Mouse (Mus musculus) heart, embryonic 10.5 days (tissue): Measurements from ENCODE around the gene Prkca. TPM values are rescaled to one million over a fixed set of nuclear protein-coding genes. Genes with fewer than 3 reads are reported as not detected.
"Not testable (repeated sequence)": the region's sequence is repeated elsewhere in the genome, so short reads cannot be mapped to it uniquely, and the experiment has no call there.

Experiments
- DNase-seq: peaks from one replicate; pipeline ENCODE4 v3.0.0-alpha.2; 2017; ENCODE audit warnings: low spot score
- H3K27ac ChIP-seq: fragments of 300-500 bp; sonication (generic); 2 replicates; pipeline ENCODE4 v1.5.1; 2016; ENCODE audit warnings: mild to moderate bottlenecking
- H3K27me3 ChIP-seq: fragments of 300-500 bp; sonication (generic); 2 replicates; pipeline ENCODE4 v1.6.1; 2016; ENCODE audit warnings: mild to moderate bottlenecking; ENCODE audit not compliant: poor library complexity, insufficient read depth, severe bottlenecking
- H3K36me3 ChIP-seq: fragments of 300-500 bp; sonication (generic); 2 replicates; pipeline ENCODE4 v1.6.1; 2016; ENCODE audit warnings: mild to moderate bottlenecking, moderate library complexity
- H3K4me1 ChIP-seq: fragments of 300-500 bp; sonication (generic); 2 replicates; pipeline ENCODE4 v1.6.1; 2016; ENCODE audit warnings: mild to moderate bottlenecking
- H3K4me3 ChIP-seq: fragments of 300-500 bp; sonication (generic); 2 replicates; pipeline ENCODE4 v1.5.1; 2016; ENCODE audit warnings: mild to moderate bottlenecking, moderate library complexity
- H3K9me3 ChIP-seq: fragments of 300-500 bp; sonication (generic); 2 replicates; pipeline ENCODE4 v1.6.1; 2016; ENCODE audit warnings: mild to moderate bottlenecking, moderate library complexity
- WGBS: fragments of 180-500 bp; shearing (Covaris S2); methylation state at CpG from one replicate; pipeline ENCODE4 v1.1.7; 2016; 5-methylcytosine and 5-hydroxymethylcytosine counted together
- polyA plus RNA-seq: library from polyadenylated mRNA; unstranded; fragments of >200 nt; fragmentation: Nextera tagmentation; extraction: Ambion mirVana; gene quantifications from 2 replicates; pipeline ENCODE4 v1.2.1, GENCODE M21; 2016

Prkca gene
- polyA plus RNA-seq, 1 experiment from 2014 or later: 11.3 TPM

DNA sequence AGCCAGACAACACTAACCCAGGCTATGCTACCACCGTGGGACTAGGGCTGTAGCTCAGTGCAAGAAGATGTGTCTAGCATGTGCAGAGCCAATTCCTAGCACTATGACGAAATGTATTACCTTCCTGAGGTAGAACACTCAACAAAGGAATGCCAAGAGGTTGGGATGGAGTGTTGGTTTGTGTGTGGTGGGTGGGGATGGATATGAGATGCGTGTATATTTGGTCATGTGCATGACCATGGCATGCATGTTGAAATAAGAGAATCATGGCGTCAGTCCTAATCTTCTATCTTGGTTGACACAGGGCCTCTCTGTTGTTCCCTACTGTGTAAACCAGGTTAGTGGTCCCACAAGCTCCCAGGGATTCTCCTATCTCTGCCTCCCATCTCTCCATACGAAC is 225.5 kb downstream of the Prkca start:
- no peak overlapping the region for H3K4me3 ChIP-seq
- H3K36me3 ChIP-seq: no peaks in the 10 kb centered on the region
- DNase-seq: no peak
- no peaks in the 10 kb centered on the region for H3K9me3 ChIP-seq
- H3K4me1 ChIP-seq: peaks cover 18% of the 10 kb centered on the region
- H3K27ac ChIP-seq: no peak overlapping the region
- H3K27me3 ChIP-seq: no peaks in the 10 kb centered on the region
- 87% methylated on average over 5 of the region's 5 CpGs for WGBS

DNA sequence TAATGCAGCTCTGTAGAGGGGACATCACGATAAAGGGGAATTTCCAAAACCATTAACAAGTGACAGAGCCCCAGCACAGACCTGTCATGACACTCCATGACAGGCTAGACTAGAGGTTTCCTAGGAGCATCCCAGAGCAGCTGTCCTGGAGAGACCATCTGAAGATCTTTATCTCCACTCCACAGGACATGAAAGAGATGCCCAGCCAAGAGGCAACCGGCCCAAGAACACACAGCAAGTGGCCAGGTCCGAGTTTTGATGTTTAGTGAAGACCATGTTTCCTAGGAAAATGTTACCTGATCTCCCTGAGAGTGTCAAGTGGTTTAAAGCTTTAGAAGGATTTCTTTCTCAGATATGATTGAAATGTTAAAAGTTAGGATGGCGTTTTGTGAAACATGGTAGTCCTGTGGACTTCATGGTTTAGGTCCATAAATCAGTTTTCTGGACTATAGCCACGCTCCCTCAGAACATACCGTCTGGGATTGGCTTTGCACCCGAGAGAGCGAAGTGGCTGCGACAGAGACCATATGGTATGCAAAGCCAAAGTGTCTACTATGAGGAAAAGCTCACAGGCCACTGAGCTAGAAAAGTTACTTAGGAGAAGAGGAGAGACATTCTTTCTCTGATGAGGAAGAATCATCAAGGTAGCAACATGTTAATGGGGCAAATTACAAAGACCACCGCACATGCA is 226.2 kb downstream of the Prkca start:
- no peaks in the 10 kb centered on the region for H3K9me3 ChIP-seq
- H3K4me3 ChIP-seq: no peak overlapping the region
- no peak for DNase-seq
- WGBS: 88% methylated on average over 10 of the region's 10 CpGs
- no peak overlapping the region for H3K27ac ChIP-seq
- H3K27me3 ChIP-seq: no peaks in the 10 kb centered on the region
- peaks cover 17% of the 10 kb centered on the region for H3K4me1 ChIP-seq
- H3K36me3 ChIP-seq: no peaks in the 10 kb centered on the region

DNA sequence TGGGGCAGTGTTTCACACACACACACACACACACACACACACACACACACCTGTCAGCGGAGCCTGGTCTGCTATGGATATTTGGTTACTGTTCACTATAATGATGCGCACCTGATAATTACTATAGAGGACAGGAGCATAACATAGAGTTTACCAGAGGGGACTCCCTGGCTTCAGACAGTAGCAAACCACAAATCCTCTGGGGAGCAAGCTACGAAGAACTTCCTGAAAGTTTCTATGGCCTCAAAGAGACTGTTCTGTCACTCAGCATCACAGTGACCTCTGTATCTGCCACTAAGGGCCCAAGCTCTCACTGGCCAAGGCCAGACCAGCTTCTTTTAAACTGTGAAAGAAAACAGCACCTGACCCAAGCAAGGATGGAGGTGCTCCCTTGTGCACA is 229.6 kb downstream of the Prkca start:
- no peak overlapping the region for H3K27ac ChIP-seq
- WGBS: 80% methylated on average over 3 of the region's 3 CpGs
- peaks cover 6% of the 10 kb centered on the region; the same call in 1 of the 2 replicates for H3K4me1 ChIP-seq
- DNase-seq: no peak
- H3K9me3 ChIP-seq: no peaks in the 10 kb centered on the region
- H3K36me3 ChIP-seq: no peaks in the 10 kb centered on the region
- H3K4me3 ChIP-seq: no peak overlapping the region
- H3K27me3 ChIP-seq: no peaks in the 10 kb centered on the region

DNA sequence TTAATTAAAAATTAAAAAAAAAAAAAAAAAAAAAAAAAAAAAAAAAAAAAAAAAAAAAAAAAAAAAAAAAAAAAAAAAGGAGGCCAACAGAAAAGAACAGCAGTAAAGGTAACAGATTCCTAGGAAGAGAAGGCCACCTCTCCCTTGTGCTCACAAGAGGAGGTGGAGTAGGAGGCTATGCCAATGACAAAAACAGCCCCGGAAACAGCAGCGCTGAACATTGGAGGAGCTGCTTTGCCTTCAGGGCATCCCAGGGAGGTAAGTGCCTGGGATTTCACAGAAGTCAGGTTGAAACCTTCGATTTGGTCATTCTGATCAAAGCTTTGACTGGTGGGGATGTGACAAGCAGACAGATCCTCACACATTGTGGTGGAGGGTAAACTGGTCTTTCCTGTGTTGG is 231.3 kb downstream of the Prkca start:
- H3K4me1 ChIP-seq: no peaks in the 10 kb centered on the region
- H3K36me3 ChIP-seq: no peaks in the 10 kb centered on the region
- no peak overlapping the region for H3K27ac ChIP-seq
- DNase-seq: no peak
- WGBS: 77% methylated on average over 3 of the region's 3 CpGs
- H3K4me3 ChIP-seq: no peak overlapping the region
- H3K27me3 ChIP-seq: no peaks in the 10 kb centered on the region
- no peaks in the 10 kb centered on the region for H3K9me3 ChIP-seq

DNA sequence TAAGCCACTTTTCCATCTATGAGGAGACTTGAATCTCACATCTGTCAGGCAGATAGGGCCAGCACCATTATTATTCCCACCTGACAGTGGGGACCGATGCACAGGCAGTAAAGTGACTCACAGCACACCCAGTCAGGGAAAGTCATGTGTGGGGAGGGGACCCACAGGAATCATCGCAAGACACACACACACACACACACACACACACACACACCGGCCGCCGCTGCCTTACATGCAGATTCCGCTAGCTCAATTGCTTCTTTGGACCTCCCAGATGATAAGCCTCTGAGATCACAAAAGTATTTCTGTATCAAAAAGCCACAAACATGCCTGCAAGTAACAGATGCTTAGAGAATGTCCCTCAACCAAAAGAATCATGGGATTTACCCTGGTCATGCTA is 239.6 kb downstream of the Prkca start:
- DNase-seq: no peak
- 79% methylated on average over 6 of the region's 6 CpGs for WGBS
- Histone ChIP-seq H3K27ac (no peak overlapping the region), H3K36me3 (no peaks in the 10 kb centered on the region), H3K4me3 (no peak overlapping the region), H3K27me3 (no peaks in the 10 kb centered on the region), H3K4me1 (peaks cover 12% of the 10 kb centered on the region; the same call in 1 of the 2 replicates), H3K9me3 (no peaks in the 10 kb centered on the region)

DNA sequence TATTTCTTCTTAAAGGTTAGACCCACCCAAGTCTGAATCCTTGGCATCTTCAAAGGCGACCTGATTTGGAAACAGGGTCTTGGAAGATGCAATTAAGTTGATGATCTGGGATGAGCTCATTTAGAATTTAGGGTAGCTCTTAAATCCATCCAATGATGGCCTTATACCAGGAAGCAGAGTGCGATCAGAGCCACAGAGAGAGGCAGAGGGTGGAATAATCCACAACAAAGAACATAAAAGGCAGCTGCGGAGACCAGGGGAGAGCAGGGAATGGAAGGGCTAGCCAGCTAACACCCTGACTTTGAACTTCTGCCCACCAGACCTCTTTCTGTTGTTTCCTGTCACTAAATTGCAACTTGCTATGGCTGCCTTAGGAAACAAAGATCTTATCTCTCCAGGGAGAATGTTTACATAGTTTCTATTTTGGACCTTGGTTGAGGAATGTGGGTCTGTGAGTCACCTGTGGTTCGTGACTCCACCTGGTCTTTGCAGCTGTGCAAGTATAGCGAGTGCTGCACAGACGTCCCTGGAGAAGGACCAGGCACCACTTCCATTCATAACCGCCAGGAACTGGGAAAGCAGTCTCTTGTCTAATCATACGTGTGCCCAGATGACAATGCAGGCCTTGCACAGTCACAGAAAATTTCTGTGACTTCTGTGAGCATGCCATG is 242.3 kb downstream of the Prkca start:
- Histone ChIP-seq H3K27me3 (no peaks in the 10 kb centered on the region), H3K36me3 (no peaks in the 10 kb centered on the region), H3K9me3 (no peaks in the 10 kb centered on the region), H3K4me3 (no peak overlapping the region), H3K4me1 (peaks cover 16% of the 10 kb centered on the region; the same call in 1 of the 2 replicates), H3K27ac (no peak overlapping the region)
- WGBS: 67% methylated on average over 8 of the region's 8 CpGs
- no peak for DNase-seq

DNA sequence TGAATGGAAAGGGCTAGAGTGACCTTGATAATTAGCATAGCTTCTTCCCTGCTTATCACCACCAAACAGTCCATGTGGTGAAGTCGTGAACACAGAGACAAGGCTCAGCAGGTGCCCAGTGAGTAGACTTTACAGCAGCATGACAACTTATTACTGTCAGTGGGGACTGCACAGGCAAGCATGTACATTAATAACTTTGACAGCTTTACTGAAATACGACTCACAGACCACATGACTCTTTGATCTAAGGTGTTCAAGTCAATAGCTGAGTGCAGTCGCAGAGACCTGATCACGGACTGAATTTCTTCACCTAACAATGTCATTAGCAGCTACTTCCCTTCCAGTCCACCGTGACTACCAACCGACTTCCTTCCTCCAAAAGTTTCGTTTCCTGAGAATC is 245.4 kb downstream of the Prkca start:
- no peak overlapping the region for H3K4me3 ChIP-seq
- H3K9me3 ChIP-seq: no peaks in the 10 kb centered on the region
- DNase-seq: no peak
- H3K27ac ChIP-seq: no peak overlapping the region
- no peaks in the 10 kb centered on the region for H3K27me3 ChIP-seq
- H3K36me3 ChIP-seq: no peaks in the 10 kb centered on the region
- whole genome bisulfite sequencing: 73% methylated on average over 7 of the region's 7 CpGs
- peaks cover 13% of the 10 kb centered on the region; the same call in 1 of the 2 replicates for H3K4me1 ChIP-seq

DNA sequence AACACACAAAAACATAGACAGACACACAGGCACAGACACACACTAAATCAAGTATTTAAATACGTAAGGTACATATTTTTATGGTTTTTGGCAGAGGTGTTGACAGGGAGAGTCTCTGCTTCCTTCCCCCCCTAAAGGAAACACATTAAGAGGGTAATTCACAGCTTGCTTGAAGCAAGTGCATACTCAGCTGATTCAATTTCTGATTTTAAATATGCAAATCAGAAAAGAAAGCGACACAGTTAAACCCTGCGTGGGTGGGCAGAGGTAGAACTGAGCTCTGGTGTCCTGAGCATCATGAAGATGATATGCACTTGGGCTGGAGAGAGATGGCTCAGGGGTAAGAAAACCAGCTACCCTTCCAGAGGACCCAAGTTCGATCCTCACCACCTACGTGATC is 248.9 kb downstream of the Prkca start:
- Histone ChIP-seq H3K27me3 (no peaks in the 10 kb centered on the region), H3K36me3 (no peaks in the 10 kb centered on the region), H3K27ac (no peak overlapping the region), H3K4me1 (peaks cover 12% of the 10 kb centered on the region), H3K9me3 (no peaks in the 10 kb centered on the region), H3K4me3 (no peak overlapping the region)
- DNase-seq: no peak
- WGBS: 93% methylated on average over 5 of the region's 5 CpGs

DNA sequence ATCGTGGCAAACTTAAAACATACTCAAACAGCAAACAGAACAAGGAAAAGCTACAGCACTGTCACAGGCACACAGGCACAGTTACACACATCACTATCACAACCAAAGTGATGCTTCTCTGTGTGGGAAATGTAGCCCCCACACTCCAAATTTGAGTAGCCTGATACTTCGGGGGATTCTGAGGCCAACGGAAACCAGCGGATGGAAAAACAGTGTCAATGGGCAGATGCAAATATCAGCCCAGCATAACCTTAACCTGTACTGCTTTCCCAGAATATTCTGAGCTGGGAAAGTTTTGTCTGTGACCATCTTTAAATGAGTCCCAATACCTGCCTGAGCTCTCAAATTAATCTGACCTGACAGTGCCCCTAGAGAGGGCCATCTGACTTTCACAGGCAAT is 250.5 kb downstream of the Prkca start:
- no peaks in the 10 kb centered on the region for H3K9me3 ChIP-seq

DNA sequence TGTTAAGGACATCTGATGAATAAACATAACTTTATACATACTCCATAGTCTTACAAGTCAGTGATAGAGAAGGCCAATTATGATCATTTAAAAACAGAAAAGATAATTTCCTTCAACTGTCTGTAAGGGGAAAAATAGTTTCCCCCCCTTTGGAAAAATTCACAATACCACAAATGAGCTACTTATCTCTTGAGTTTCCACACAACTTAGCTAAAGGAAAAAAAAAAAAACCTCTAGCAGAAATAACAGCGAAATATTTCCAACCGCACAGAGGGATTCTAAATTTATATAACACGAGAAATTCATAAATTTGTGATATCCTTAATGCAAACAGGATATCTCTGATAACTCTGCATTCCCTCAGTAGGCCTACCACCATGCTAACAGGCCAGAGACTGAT is 252.5 kb downstream of the Prkca start:
- H3K4me1 ChIP-seq: peaks cover 8% of the 10 kb centered on the region
- H3K27me3 ChIP-seq: no peaks in the 10 kb centered on the region
- H3K36me3 ChIP-seq: no peaks in the 10 kb centered on the region
- no peak overlapping the region for H3K4me3 ChIP-seq
- DNase-seq: no peak
- no peaks in the 10 kb centered on the region for H3K9me3 ChIP-seq
- peak overlapping the region; percentile 75; the same call in 1 of the 2 replicates for H3K27ac ChIP-seq
- WGBS: 86% methylated on average over 3 of the region's 3 CpGs

More for the DNA sequence above, 250.5 kb downstream of the Prkca start:
- no peaks in the 10 kb centered on the region for H3K27me3 ChIP-seq
- no peak overlapping the region for H3K27ac ChIP-seq
- no peak for DNase-seq
- H3K4me1 ChIP-seq: peaks cover 9% of the 10 kb centered on the region
- no peaks in the 10 kb centered on the region for H3K36me3 ChIP-seq
- H3K4me3 ChIP-seq: no peak overlapping the region
- 82% methylated on average over 4 of the region's 4 CpGs for WGBS

DNA sequence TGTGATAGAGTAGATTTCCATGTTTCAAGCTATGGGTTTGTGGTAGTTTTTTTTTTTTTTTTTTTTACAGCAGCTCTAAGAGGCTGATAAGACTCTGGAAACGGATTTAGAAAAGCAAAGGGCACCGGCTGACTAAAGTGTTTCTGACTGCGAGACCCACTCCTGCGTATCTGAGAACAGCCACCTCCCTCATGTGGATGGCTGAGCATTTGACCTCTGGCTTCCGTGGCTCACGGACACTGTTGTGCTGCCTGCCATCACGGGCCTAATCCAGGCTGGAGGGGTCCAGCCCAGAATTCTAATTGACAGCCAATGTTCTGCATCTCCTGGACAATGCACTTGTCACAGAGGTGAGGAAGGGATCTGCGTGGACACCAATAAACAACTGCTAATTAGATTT is 253.0 kb downstream of the Prkca start:
- DNase-seq: no peak
- Histone ChIP-seq H3K27ac (peak overlapping the region; percentile 75), H3K4me1 (peaks cover 8% of the 10 kb centered on the region), H3K27me3 (no peaks in the 10 kb centered on the region), H3K4me3 (no peak overlapping the region), H3K36me3 (no peaks in the 10 kb centered on the region), H3K9me3 (no peaks in the 10 kb centered on the region)
- 31% methylated on average over 8 of the region's 8 CpGs for whole genome bisulfite sequencing

DNA sequence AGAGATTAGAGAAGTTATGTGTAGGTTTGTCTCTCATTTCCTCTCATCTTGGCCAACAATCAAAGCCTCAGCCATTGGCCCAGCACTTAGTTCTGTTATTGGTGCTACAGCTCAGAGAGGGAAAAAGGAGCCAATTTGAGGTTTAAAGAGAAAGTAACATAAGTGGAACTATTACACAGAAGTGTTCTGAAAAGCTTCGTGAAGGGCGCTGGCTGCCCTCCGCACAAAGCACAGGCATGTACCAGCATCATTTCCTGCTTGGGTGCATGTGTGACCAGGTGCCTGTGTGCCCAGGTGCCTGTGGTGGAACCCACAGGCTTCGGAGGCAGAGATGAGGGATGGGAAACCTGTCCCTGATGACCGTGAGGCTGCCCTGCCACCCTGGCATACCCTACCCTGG is 255.7 kb downstream of the Prkca start:
- Histone ChIP-seq H3K27ac (no peak overlapping the region), H3K4me1 (peaks cover 8% of the 10 kb centered on the region), H3K36me3 (no peaks in the 10 kb centered on the region), H3K9me3 (no peaks in the 10 kb centered on the region), H3K27me3 (no peaks in the 10 kb centered on the region), H3K4me3 (no peak overlapping the region)
- no peak for DNase-seq
- 96% methylated on average over 5 of the region's 5 CpGs for WGBS

DNA sequence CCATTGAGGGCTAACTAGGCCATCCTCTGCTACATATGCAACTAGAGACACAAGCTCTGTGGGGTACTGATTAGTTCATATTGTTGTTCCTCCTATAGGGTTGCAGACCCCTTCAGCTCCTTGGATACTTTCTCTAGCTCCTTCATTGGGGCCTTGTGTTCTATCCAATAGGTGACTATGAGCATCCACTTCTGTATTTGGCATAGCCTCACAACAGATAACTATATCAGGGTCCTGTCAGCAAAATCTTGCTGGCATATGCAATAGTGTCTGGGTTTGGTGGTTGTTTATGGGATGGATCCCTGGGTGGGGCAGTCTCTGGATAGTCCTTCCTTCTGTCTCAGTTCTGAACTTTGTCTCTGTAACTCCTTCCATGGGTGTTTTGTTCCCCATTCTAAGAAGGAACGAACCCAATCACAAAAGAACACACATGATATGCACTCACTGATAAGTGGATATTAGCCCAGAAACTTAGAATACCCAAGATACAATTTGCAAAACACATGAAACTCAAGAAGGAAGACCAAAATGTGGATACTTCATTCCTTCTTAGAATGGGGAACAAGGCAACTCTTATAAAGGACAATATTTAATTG is 256.5 kb downstream of the Prkca start:
- 84% methylated on average over 1 of the region's 1 CpGs for WGBS
- not testable (repeated sequence) for H3K4me3 ChIP-seq, H3K36me3 ChIP-seq, DNase-seq, H3K9me3 ChIP-seq, H3K27me3 ChIP-seq, H3K4me1 ChIP-seq, H3K27ac ChIP-seq
